Mouse (Mus musculus) hindbrain, postnatal 0 days (tissue): ENCODE results near the gene Magi2. TPM values are rescaled to one million over a fixed set of nuclear protein-coding genes. Genes with fewer than 3 reads are reported as not detected.

Experiments used
- ATAC-seq: fragments of 200-750 bp; cut with Nextera tagmentation; 2 replicates; pipeline ENCODE4 v1.8.0; 2017; ENCODE audit warnings: mild to moderate bottlenecking, moderate TSS enrichment, moderate library complexity
- DNase-seq: peaks from one replicate; pipeline ENCODE4 v3.0.0-alpha.2; 2015; ENCODE audit warnings: low spot score
- H3K27ac ChIP-seq: fragments of 300-500 bp; sonication (generic); 2 replicates; pipeline ENCODE4 v1.5.1; 2014; ENCODE audit warnings: mild to moderate bottlenecking
- H3K27me3 ChIP-seq: fragments of 300-500 bp; sonication (generic); 2 replicates; pipeline ENCODE4 v1.6.1; 2014; ENCODE audit warnings: low read length, mixed read lengths; ENCODE audit not compliant: insufficient read depth
- H3K36me3 ChIP-seq: fragments of 300-500 bp; sonication (generic); 2 replicates; pipeline ENCODE4 v1.6.1; 2014; ENCODE audit warnings: low read length, mixed read lengths; ENCODE audit not compliant: insufficient read depth
- H3K4me1 ChIP-seq: fragments of 300-500 bp; sonication (generic); 2 replicates; pipeline ENCODE4 v1.6.1; 2014; ENCODE audit warnings: antibody characterized with exemption, low read length, mixed read lengths; ENCODE audit not compliant: insufficient read depth
- H3K4me2 ChIP-seq: fragments of 300-500 bp; sonication (generic); 2 replicates; pipeline ENCODE4 v1.6.1; 2014; ENCODE audit warnings: low read depth, mild to moderate bottlenecking, low read length, moderate library complexity, mixed read lengths
- H3K4me3 ChIP-seq: fragments of 300-500 bp; sonication (generic); 2 replicates; pipeline ENCODE4 v1.5.1; 2014; ENCODE audit warnings: low read length
- H3K9ac ChIP-seq: fragments of 300-500 bp; sonication (generic); replicated peaks from 2 replicates; pipeline ENCODE4 v1.6.1; 2014; ENCODE audit warnings: mild to moderate bottlenecking, low read length, moderate library complexity, mixed read lengths
- H3K9me3 ChIP-seq: fragments of 300-500 bp; sonication (generic); 2 replicates; pipeline ENCODE4 v1.6.1; 2016; ENCODE audit warnings: low read length, mixed read lengths
- CTCF ChIP-seq: IDR thresholded peaks from 2 replicates; pipeline ENCODE4 v1.5.1; 2016; ENCODE audit warnings: antibody characterized with exemption, control low read depth, low read depth
- WGBS: fragments of 180-500 bp; shearing (Covaris S2); extraction: QIAGEN DNeasy Blood & Tissue Kit; methylation state at CpG from one replicate; pipeline ENCODE4 v1.1.7; 2014; 5-methylcytosine and 5-hydroxymethylcytosine counted together
- polyA plus RNA-seq: library from polyadenylated mRNA; unstranded; fragments of >200 nt; fragmentation: Nextera tagmentation; extraction: Ambion mirVana; gene quantifications from 2 replicates; pipeline ENCODE4 v1.2.1, GENCODE M21; 2015
- total RNA-seq: library from RNA; depleted of rRNA; stranded (reverse); fragments of >200 nt; gene quantifications from 2 replicates; pipeline ENCODE4 v1.2.3, GENCODE M21; 2014

Gene Magi2
- total and polyA plus RNA-seq, 2 experiments from 2014 or later = 17.3 to 45.5 TPM

DNA sequence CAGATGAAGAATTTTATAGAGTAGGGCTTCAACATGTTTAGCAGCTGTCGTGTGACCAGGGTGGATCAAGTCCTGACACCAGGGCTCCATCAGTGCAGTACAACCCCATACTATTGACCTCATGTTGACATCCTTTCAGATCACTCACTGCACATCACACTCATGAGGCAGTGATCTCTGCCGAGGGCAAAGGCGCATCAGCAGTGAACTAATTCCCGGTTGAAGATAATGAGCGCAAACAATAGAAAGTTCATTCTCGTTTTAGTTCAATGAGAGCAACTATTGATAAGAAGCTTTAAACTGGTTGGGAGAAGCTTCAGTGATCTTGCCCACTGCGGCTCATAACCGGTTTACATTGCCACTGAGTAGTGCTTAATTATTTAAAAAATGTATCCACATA is 780.4 kb downstream of the Magi2 start:
- H3K4me1 ChIP-seq = no peaks in the 10 kb centered on the region
- H3K27me3 ChIP-seq = no peaks in the 10 kb centered on the region
- no peak overlapping the region for H3K27ac ChIP-seq
- DNase-seq (no peak), ATAC-seq (no peak)
- WGBS = 85% methylated on average over 8 of the region's 8 CpGs
- TF ChIP-seq CTCF = no peak
- H3K36me3 ChIP-seq = no peaks in the 10 kb centered on the region
- H3K4me3 ChIP-seq = no peak overlapping the region
- H3K9me3 ChIP-seq = no peaks in the 10 kb centered on the region
- H3K9ac ChIP-seq = no peak overlapping the region
- no peak overlapping the region for H3K4me2 ChIP-seq

- ATAC-seq = no peak
- Histone ChIP-seq H3K27ac (no peak overlapping the region), H3K36me3 (no peaks in the 10 kb centered on the region)
Measured at GRCm38 (mm10) chr5:20010210-20010609, 783.4 kb downstream of the Magi2 start.

DNA sequence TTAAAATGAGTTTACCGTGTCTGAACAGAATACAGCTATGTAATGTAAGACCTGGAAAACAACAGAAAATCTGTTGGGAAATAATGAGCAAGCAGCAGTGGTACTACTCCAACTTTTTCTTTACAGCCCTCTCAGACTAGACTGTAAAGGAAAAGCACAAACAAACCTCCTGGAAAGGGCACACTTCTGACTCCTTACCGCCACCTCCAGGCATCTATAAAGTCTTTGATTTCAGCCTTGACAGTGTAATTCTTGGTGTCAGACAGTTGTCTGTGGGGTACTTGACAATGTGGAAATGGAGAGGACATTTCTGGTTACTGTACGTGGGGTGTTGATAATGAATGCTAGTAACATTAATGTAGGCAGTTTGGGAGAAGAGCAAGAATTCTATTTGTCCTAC is 791.2 kb downstream of the Magi2 start:
- no peak overlapping the region for H3K4me2 ChIP-seq
- WGBS = 75% methylated on average over 3 of the region's 3 CpGs
- no peaks in the 10 kb centered on the region for H3K27me3 ChIP-seq
- ATAC-seq (no peak), DNase-seq (no peak)
- H3K4me1 ChIP-seq = no peaks in the 10 kb centered on the region
- no peak overlapping the region for H3K9ac ChIP-seq
- H3K36me3 ChIP-seq = no peaks in the 10 kb centered on the region
- no peak; the same call in 1 of the 2 replicates for TF ChIP-seq CTCF
- no peaks in the 10 kb centered on the region for H3K9me3 ChIP-seq
- H3K27ac ChIP-seq = no peak overlapping the region
- no peak overlapping the region for H3K4me3 ChIP-seq

More at GRCm38 (mm10) chr5:20010210-20010609, 783.4 kb downstream of the Magi2 start:
- no peak for TF ChIP-seq CTCF
- no peaks in the 10 kb centered on the region for H3K4me1 ChIP-seq
- no peaks in the 10 kb centered on the region for H3K27me3 ChIP-seq
- no peak overlapping the region for H3K4me2 ChIP-seq
- no peak for DNase-seq
- no peak overlapping the region for H3K4me3 ChIP-seq
- H3K9me3 ChIP-seq = no peaks in the 10 kb centered on the region
- 61% methylated on average over 7 of the region's 7 CpGs for WGBS
- H3K9ac ChIP-seq = no peak overlapping the region

- WGBS = 68% methylated on average over 3 of the region's 3 CpGs
- Histone ChIP-seq H3K36me3 (no peaks in the 10 kb centered on the region), H3K4me2 (no peak overlapping the region), H3K4me3 (no peak overlapping the region), H3K27ac (no peak overlapping the region), H3K9me3 (no peaks in the 10 kb centered on the region), H3K9ac (no peak overlapping the region), H3K27me3 (no peaks in the 10 kb centered on the region), H3K4me1 (0 out of 2 replicates have a peak, but pooled peaks cover 3% of the 10 kb centered on the region)
- ATAC-seq = no peak
- no peak for TF ChIP-seq CTCF
- DNase-seq = no peak
Measured at GRCm38 (mm10) chr5:20046649-20047048, 819.8 kb downstream of the Magi2 start.

DNA sequence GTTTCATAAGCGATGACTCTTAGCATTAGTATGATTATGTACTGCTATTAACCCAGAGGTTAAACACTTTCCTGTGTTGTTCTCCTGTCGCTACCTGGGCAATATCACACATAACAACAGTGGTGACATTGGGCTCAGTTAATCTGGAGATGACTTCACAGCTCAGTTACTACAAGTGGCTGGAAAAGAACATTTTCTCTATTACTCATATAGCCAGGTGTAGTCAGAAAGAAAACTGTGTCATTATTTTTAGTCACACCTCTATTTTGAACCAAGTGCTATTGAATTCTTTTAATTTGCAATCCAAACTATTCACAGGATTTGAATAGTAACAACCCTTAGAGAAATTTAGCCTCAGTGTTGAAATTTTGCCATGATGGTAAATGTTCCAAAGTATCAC is 821.5 kb downstream of the Magi2 start:
- Histone ChIP-seq H3K9ac (no peak overlapping the region), H3K27ac (no peak overlapping the region), H3K36me3 (no peaks in the 10 kb centered on the region), H3K4me3 (no peak overlapping the region), H3K4me2 (no peak overlapping the region), H3K27me3 (no peaks in the 10 kb centered on the region), H3K4me1 (0 out of 2 replicates have a peak, but pooled peaks cover 3% of the 10 kb centered on the region), H3K9me3 (no peaks in the 10 kb centered on the region)
- DNase-seq = no peak
- TF ChIP-seq CTCF = no peak
- WGBS = 95% methylated on average over 2 of the region's 2 CpGs
- no peak for ATAC-seq

DNA sequence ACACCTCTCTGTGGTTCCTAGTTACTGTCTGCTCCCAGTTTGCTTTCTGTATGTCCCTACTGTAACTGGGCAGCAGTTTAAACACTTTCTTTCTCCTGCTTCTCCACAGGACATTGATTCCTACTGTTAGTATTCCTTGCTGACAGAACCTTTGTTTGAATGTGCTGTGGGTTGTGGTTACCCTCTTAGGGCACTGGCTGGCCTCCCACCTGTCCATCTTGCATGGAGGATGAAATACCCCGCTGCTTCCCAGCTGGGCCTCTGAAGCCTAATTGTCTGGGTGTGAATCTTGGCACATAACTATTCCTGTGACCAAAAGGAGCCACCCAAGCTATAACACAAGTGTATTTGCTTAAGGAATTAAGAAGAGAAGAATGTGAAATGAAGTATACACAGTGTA is 823.4 kb downstream of the Magi2 start:
- Histone ChIP-seq H3K4me2 (no peak overlapping the region), H3K27ac (no peak overlapping the region)
- 16% methylated on average over 1 of the region's 1 CpGs for WGBS

GRCm38 (mm10) chr5:20055000-20055399 is 828.2 kb downstream of the Magi2 start:
- no peak overlapping the region for H3K4me2 ChIP-seq
- no peaks in the 10 kb centered on the region for H3K9me3 ChIP-seq
- WGBS = 100% methylated on average over 1 of the region's 1 CpGs
- H3K27ac ChIP-seq = no peak overlapping the region
- ATAC-seq (no peak), DNase-seq (no peak)
- no peak overlapping the region for H3K9ac ChIP-seq
- no peaks in the 10 kb centered on the region for H3K27me3 ChIP-seq
- no peak for TF ChIP-seq CTCF
- H3K4me3 ChIP-seq = no peak overlapping the region
- H3K36me3 ChIP-seq = no peaks in the 10 kb centered on the region
- 0 out of 2 replicates have a peak, but pooled peaks cover 3% of the 10 kb centered on the region for H3K4me1 ChIP-seq

More for the DNA sequence above, 823.4 kb downstream of the Magi2 start:
- H3K4me3 ChIP-seq = no peak overlapping the region
- H3K9me3 ChIP-seq = no peaks in the 10 kb centered on the region
- H3K36me3 ChIP-seq = no peaks in the 10 kb centered on the region
- ATAC-seq (peak; percentile 63; the same call in 1 of the 2 replicates), DNase-seq (peak; percentile 24)
- TF ChIP-seq CTCF = no peak
- H3K27me3 ChIP-seq = no peaks in the 10 kb centered on the region
- no peak overlapping the region for H3K9ac ChIP-seq
- 0 out of 2 replicates have a peak, but pooled peaks cover 3% of the 10 kb centered on the region for H3K4me1 ChIP-seq
